Mouse (Mus musculus) hindbrain, embryonic 12.5 days (tissue): ENCODE data around the gene Fam89b. TPM values are rescaled to one million over a fixed set of nuclear protein-coding genes. Genes with fewer than 3 reads are reported as not detected.
A peak's percentile ranks its signal among the peaks of the same experiment; 100 is the strongest.

Source experiments
- ATAC-seq: fragments of 200-750 bp; cut with Nextera tagmentation; 2 replicates; pipeline ENCODE4 v1.8.0; 2017; ENCODE audit warnings: moderate TSS enrichment; ENCODE audit not compliant: low FRiP score
- H3K27ac ChIP-seq: fragments of 300-500 bp; sonication (generic); 2 replicates; pipeline ENCODE4 v1.5.1; 2016; ENCODE audit warnings: mild to moderate bottlenecking
- H3K27me3 ChIP-seq: fragments of 300-500 bp; sonication (generic); 2 replicates; pipeline ENCODE4 v1.6.1; 2016; ENCODE audit warnings: mild to moderate bottlenecking
- H3K36me3 ChIP-seq: fragments of 300-500 bp; sonication (generic); 2 replicates; pipeline ENCODE4 v1.6.1; 2016; ENCODE audit warnings: mild to moderate bottlenecking
- H3K4me1 ChIP-seq: fragments of 300-500 bp; sonication (generic); 2 replicates; pipeline ENCODE4 v1.6.1; 2016
- H3K4me2 ChIP-seq: fragments of 300-500 bp; sonication (generic); replicated peaks from 2 replicates; pipeline ENCODE4 v1.6.1; 2016; ENCODE audit warnings: mild to moderate bottlenecking
- H3K4me3 ChIP-seq: fragments of 300-500 bp; sonication (generic); 2 replicates; pipeline ENCODE4 v1.5.1; 2016; ENCODE audit warnings: mild to moderate bottlenecking
- H3K9ac ChIP-seq: fragments of 300-500 bp; sonication (generic); 2 replicates; pipeline ENCODE4 v1.6.1; 2016; ENCODE audit warnings: mild to moderate bottlenecking, moderate library complexity
- H3K9me3 ChIP-seq: fragments of 300-500 bp; sonication (generic); replicated peaks from 2 replicates; pipeline ENCODE4 v1.6.1; 2016; ENCODE audit warnings: mild to moderate bottlenecking
- WGBS: fragments of 180-500 bp; shearing (Covaris S2); methylation state at CpG from one replicate; pipeline ENCODE4 v1.1.7; 2016; 5-methylcytosine and 5-hydroxymethylcytosine counted together
- polyA plus RNA-seq: library from polyadenylated mRNA; unstranded; fragments of >200 nt; fragmentation: Nextera tagmentation; extraction: Ambion mirVana; gene quantifications from 2 replicates; pipeline ENCODE4 v1.2.1, GENCODE M21; 2016

The Fam89b gene
- polyA plus RNA-seq, 1 experiment from 2014 or later: 177 TPM

GRCm38 (mm10) chr19:5750951-5751350 is 21.5 kb upstream of the Fam89b start:
- peaks cover 91% of the 10 kb centered on the region for H3K27me3 ChIP-seq
- 0 out of 2 replicates have a peak overlapping the region, but pooled peaks have one; percentile 23 for H3K9ac ChIP-seq
- H3K36me3 ChIP-seq: no peaks in the 10 kb centered on the region
- 8% methylated on average over 22 of the region's 22 CpGs for WGBS
- no peaks in the 10 kb centered on the region for H3K9me3 ChIP-seq
- H3K27ac ChIP-seq: no peak overlapping the region
- ATAC-seq: no peak
- no peak overlapping the region for H3K4me3 ChIP-seq
- H3K4me1 ChIP-seq: peaks cover 21% of the 10 kb centered on the region
- H3K4me2 ChIP-seq: no peak overlapping the region

- no peaks in the 10 kb centered on the region for H3K9me3 ChIP-seq
- WGBS: 83% methylated on average over 6 of the region's 6 CpGs
Measured at GRCm38 (mm10) chr19:5749476-5749875, 20.0 kb upstream of the Fam89b start.

DNA sequence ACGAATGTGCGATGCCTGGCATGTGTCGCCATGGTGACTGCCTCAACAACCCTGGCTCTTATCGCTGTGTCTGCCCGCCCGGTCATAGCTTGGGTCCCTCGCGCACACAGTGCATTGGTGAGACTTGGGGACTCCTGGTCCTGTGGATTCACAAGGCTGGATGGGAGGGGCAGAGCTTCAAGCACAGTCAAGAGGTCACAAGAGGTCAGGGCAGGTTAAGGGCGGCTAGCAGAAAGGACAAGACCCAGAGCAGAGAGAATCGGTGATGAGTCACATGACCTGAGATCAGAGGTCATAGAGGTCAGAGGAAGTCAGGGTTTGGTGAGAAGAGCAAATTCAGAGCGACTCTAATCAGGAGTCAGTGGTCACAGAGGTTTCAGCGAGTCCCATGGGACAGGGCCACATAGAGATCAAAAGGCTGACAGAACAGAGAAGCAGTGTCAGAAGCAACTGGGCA is 17.5 kb upstream of the Fam89b start:
- Histone ChIP-seq H3K4me1 (peaks cover 48% of the 10 kb centered on the region), H3K9ac (no peak overlapping the region), H3K27me3 (peaks cover 89% of the 10 kb centered on the region), H3K36me3 (no peaks in the 10 kb centered on the region), H3K9me3 (no peaks in the 10 kb centered on the region), H3K4me3 (no peak overlapping the region), H3K27ac (no peak overlapping the region), H3K4me2 (no peak overlapping the region)
- no peak for ATAC-seq
- WGBS: 14% methylated on average over 12 of the region's 12 CpGs

More at GRCm38 (mm10) chr19:5749476-5749875, 20.0 kb upstream of the Fam89b start:
- H3K4me1 ChIP-seq: peaks cover 28% of the 10 kb centered on the region
- H3K4me3 ChIP-seq: no peak overlapping the region
- ATAC-seq: no peak
- no peaks in the 10 kb centered on the region for H3K36me3 ChIP-seq
- no peak overlapping the region for H3K27ac ChIP-seq
- H3K27me3 ChIP-seq: peaks cover 91% of the 10 kb centered on the region
- no peak overlapping the region for H3K9ac ChIP-seq
- no peak overlapping the region for H3K4me2 ChIP-seq

DNA sequence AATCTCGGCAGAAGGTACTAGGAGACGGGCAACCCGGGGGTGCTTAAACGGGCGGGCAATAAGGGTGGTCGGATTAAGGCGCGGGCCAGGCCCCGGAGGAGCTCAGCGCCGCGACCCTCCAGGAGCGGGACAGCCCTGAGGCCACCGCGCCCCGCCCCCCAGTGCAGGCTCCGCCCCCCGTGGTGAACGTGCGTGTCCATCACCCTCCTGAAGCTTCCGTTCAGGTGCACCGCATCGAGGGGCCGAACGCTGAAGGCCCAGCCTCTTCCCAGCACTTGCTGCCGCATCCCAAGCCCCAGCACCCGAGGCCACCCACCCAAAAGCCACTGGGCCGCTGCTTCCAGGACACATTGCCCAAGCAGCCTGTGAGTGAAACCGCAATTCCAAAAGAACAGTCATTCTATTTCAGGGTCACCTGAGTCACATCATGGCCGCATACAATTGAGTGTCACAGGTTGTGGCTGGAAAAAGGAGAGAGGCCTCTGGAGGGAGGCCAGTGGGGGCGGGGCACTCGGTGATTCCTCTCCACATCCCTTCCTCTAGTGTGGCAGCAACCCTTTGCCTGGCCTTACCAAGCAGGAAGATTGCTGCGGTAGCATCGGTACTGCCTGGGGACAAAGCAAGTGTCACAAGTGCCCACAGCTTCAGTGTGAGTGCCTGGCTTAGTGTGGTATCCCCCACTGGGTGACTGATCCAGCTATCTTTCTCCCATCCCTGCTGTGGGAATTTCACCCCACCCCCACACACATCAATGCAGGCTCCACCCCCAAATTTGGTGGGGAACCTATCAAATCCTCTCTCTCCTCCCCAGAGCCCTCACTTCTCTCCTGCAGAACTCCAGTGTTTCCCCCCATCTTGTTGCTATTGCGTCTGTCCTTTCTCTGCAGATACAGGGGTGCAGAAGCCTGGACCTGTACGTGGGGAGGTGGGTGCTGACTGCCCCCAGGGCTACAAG is 16.6 kb upstream of the Fam89b start:
- peaks cover 48% of the 10 kb centered on the region for H3K4me1 ChIP-seq
- 5% methylated on average over 36 of the region's 36 CpGs for WGBS
- H3K9me3 ChIP-seq: no peaks in the 10 kb centered on the region
- H3K9ac ChIP-seq: peak overlapping the region; percentile 51
- no peaks in the 10 kb centered on the region for H3K36me3 ChIP-seq
- H3K4me3 ChIP-seq: peak overlapping the region; percentile 21
- ATAC-seq: no peak
- H3K27ac ChIP-seq: no peak overlapping the region
- peak overlapping the region; percentile 42 for H3K4me2 ChIP-seq
- peaks cover 85% of the 10 kb centered on the region for H3K27me3 ChIP-seq

DNA sequence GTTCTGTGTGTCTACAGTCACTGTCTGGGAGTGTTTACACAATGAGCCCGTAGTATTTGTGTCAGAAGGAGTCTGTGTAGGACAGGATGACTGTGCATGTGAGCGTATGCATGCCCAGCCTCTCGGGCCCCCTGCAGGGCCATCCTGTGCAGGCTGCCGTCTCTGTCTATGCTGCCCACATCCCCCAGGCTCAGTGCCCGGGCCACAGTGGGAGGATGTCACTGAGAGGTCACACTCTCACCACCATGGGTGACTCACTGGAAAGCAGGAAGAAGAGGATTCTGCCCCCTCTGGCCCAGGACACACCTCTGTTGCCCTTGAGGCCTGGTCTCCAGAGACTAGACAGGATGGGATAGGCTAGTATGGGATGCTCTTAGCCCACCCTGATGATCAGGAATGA is 14.1 kb upstream of the Fam89b start:
- no peaks in the 10 kb centered on the region for H3K9me3 ChIP-seq
- H3K4me3 ChIP-seq: no peak overlapping the region
- no peak overlapping the region for H3K27ac ChIP-seq
- peaks cover 79% of the 10 kb centered on the region for H3K27me3 ChIP-seq
- peaks cover 54% of the 10 kb centered on the region for H3K4me1 ChIP-seq
- peak overlapping the region; percentile 98; the same call in 1 of the 2 replicates for H3K4me2 ChIP-seq
- H3K9ac ChIP-seq: no peak overlapping the region; the same call in 1 of the 2 replicates
- ATAC-seq: no peak
- H3K36me3 ChIP-seq: no peaks in the 10 kb centered on the region
- WGBS: 47% methylated on average over 5 of the region's 5 CpGs

GRCm38 (mm10) chr19:5742241-5742641 is 12.8 kb upstream of the Fam89b start:
- Histone ChIP-seq H3K27me3 (peaks cover 77% of the 10 kb centered on the region), H3K36me3 (no peaks in the 10 kb centered on the region), H3K27ac (peak overlapping the region; percentile 79), H3K4me2 (peak overlapping the region; percentile 98), H3K4me1 (peaks cover 54% of the 10 kb centered on the region), H3K4me3 (peak overlapping the region; percentile 55), H3K9me3 (no peaks in the 10 kb centered on the region), H3K9ac (peak overlapping the region; percentile 84)
- ATAC-seq: peak; percentile 61
- under 1% methylated on average over 32 of the region's 32 CpGs for WGBS

DNA sequence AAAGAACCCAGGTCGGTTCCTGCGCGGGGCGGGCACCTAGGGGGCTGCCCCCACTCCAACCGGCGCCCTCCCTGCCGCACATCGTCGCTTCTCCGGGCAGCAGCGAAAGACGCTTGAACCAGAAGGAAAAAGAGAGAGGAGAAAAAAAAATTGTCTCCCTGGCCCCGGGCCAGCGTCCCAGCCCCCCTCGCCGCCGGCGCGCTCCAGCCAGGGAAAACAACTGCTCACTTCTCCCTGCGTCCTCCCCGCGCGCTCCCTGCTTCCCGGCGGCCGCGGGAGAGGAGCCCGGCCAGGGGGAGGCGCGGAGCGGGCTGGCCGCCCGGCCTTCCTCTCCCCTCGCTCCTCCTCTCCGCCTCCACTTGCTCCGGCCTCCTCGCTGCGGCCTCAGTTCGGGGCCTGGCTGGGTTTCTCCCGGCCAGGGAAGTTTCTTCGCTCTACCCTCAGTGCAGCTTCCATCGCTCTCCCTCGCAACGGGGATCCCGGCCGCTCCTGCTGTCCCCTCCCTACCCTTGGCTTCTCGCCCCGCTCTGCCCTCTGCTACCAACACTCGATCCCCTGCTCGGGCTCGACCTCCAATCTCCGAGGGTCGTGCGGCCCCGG is 12.3 kb upstream of the Fam89b start:
- H3K27ac ChIP-seq: peak overlapping the region; percentile 79
- H3K36me3 ChIP-seq: no peaks in the 10 kb centered on the region
- H3K4me1 ChIP-seq: peaks cover 51% of the 10 kb centered on the region
- H3K9ac ChIP-seq: peak overlapping the region; percentile 84
- peaks cover 73% of the 10 kb centered on the region for H3K27me3 ChIP-seq
- peak; percentile 66 for ATAC-seq
- H3K4me2 ChIP-seq: peak overlapping the region; percentile 98
- peak overlapping the region; percentile 55 for H3K4me3 ChIP-seq
- H3K9me3 ChIP-seq: no peaks in the 10 kb centered on the region
- WGBS: under 1% methylated on average over 49 of the region's 55 CpGs

- no peak; the same call in 1 of the 2 replicates for ATAC-seq
- Histone ChIP-seq H3K36me3 (no peaks in the 10 kb centered on the region), H3K27ac (peak within 1 kb of the TSS; percentile 79), H3K4me3 (peak within 1 kb of the TSS; percentile 55), H3K4me2 (peak within 1 kb of the TSS; percentile 98), H3K9ac (peak within 1 kb of the TSS; percentile 84), H3K27me3 (peaks cover 62% of the 10 kb centered on the region), H3K9me3 (no peaks in the 10 kb centered on the region), H3K4me1 (peaks cover 41% of the 10 kb centered on the region)
- 12% methylated on average over 14 of the region's 14 CpGs for WGBS
Measured at GRCm38 (mm10) chr19:5740320-5741317, 11.2 kb upstream of the Fam89b start, which contains the start of gene Ltbp3. Gene Ltbp3, plus strand, starts transcription at chr19:5740904.

DNA sequence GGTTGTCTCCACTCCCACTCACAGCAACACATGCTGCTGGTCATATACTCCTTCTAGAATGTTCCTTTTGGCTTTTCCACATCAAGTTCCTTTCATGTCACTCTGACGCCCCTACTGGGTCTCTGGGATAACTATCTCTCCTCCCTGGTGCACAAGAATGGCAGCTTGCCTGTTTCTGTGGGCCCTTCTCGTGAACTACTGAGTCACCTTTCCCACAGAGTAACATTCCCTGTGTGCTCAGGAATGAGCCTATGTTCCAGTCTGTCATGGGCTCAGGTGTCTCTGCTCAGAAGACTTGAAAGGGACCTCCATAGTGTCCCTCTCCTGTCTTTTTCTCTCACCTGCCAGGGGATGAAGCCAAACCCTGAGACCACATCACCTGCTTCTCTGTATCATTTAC is 10.0 kb upstream of the Fam89b start:
- Histone ChIP-seq H3K27me3 (peaks cover 59% of the 10 kb centered on the region), H3K4me2 (no peak overlapping the region), H3K27ac (no peak overlapping the region), H3K36me3 (no peaks in the 10 kb centered on the region), H3K9me3 (no peaks in the 10 kb centered on the region), H3K4me3 (no peak overlapping the region), H3K9ac (no peak overlapping the region), H3K4me1 (peaks cover 37% of the 10 kb centered on the region)
- WGBS: 50% methylated on average over 2 of the region's 2 CpGs
- ATAC-seq: no peak

DNA sequence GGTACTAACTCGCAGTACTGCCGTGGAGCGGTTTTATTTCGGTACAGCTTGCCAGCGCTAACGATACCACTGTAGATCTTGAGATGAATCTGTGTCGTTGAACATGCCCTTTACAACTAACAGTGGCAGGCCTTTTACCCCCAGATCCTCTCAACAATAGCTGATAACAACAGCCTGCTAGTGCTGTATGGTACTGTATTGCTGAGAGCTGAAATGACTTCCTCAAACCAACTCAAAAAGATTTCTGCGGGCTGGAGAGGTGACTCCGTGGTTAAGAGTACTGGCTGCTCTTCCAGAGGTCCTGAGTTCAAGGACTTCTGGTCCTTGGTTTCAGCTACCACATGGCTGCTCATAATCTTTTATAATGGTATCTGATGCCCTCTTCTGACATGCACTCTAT is 4.9 kb upstream of the Fam89b start:
- Histone ChIP-seq H3K27ac (no peak overlapping the region), H3K4me1 (peaks cover 22% of the 10 kb centered on the region), H3K4me3 (no peak overlapping the region), H3K9ac (no peak overlapping the region), H3K9me3 (no peaks in the 10 kb centered on the region), H3K36me3 (0 out of 2 replicates have a peak, but pooled peaks cover 3% of the 10 kb centered on the region), H3K27me3 (peaks cover 19% of the 10 kb centered on the region), H3K4me2 (no peak overlapping the region)
- no peak for ATAC-seq
- WGBS: 83% methylated on average over 9 of the region's 9 CpGs

- Histone ChIP-seq H3K27me3 (peaks cover 8% of the 10 kb centered on the region), H3K9ac (peak overlapping the region; percentile 83), H3K4me1 (peaks cover 45% of the 10 kb centered on the region), H3K27ac (peak overlapping the region; percentile 66), H3K4me3 (peak overlapping the region; percentile 82), H3K36me3 (0 out of 2 replicates have a peak, but pooled peaks cover 6% of the 10 kb centered on the region), H3K9me3 (no peaks in the 10 kb centered on the region), H3K4me2 (peak overlapping the region; percentile 99)
- peak; percentile 82 for ATAC-seq
- WGBS: under 1% methylated on average over 47 of the region's 47 CpGs
Measured at GRCm38 (mm10) chr19:5731264-5731978, 2.0 kb upstream of the Fam89b start.
